Mouse (Mus musculus) layer of hippocampus, postnatal 36 days (tissue): Measurements from ENCODE around the gene Ankrd31. TPM values are rescaled to one million over a fixed set of nuclear protein-coding genes. Genes with fewer than 3 reads are reported as not detected.

ENCODE experiments used
- DNase-seq, 2 experiments: peaks; one replicate each; pipeline ENCODE4 v3.0.0; 2022
- total RNA-seq, 2 experiments: library from RNA; stranded (reverse); gene quantifications; 2 replicates each; pipeline ENCODE4 v1.2.3; 2021

Gene Ankrd31
- total RNA-seq, 2 experiments from 2014 or later, result 0.66 to 0.97 TPM

- DNase-seq, result peak; percentile 19 to 40
Observed at GRCm38 (mm10) chr13:96943571-96943970, 195.5 kb downstream of the Ankrd31 start.

- DNase-seq, result no peak
Observed at GRCm38 (mm10) chr13:96945748-96946147, 197.7 kb downstream of the Ankrd31 start.

- DNase-seq, result no peak
Observed at GRCm38 (mm10) chr13:96947722-96948121, 199.7 kb downstream of the Ankrd31 start.

DNA sequence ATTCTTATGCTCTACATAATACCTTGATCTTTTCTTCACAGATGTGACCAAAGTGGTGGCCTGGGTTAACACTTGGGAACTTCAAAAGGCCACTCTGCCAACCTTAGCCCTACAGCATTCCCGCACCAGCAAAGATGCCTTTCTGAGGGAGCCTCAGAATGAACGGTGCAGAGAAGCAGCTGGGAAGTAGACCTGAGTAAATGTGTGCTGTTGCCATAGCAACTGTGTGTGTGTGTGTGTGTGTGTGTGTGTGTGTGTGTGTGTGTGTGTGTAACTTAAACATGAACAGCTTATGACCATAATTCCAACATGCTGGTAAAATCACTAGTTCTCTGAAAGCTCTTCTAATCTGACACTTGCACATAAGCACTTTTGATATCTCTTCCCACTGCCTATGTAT is 203.8 kb downstream of the Ankrd31 start:
- no peak for DNase-seq

DNA sequence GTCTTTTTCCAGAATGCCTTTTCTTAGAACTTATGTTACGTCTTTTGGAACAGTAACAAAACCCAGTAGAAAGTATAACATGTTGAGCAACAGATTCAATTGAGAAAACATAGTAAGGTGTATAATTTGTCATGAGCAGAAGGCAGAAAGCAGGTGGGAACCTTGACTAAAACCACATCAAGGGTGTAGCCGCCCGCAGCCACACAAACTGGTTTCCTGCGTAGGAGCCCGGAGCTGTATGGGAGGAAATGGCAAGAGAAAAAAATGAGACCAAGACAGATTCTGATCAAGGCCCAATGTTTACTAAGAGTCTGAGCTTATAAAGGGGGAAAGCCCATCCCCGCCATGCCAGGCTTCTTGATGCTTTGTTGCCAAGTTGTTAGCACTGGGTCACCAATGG is 208.4 kb downstream of the Ankrd31 start:
- DNase-seq, result no peak

Other genes with a start within 250 kb of the Ankrd31 start
- 10 to 100 TPM; 11.7 to 12.2 TPM for gene Polk, start 205.7 kb upstream of the Ankrd31 start, total RNA-seq
- 10 to 100 TPM; 70.6 to 71.3 TPM for gene Col4a3bp, start 205.7 kb upstream of the Ankrd31 start, total RNA-seq
- gene Hmgcr, start 77.3 kb upstream of the Ankrd31 start, total RNA-seq, result 100 to 1,000 TPM; 105 to 120 TPM
- 1 to 10 TPM; 2.0 to 2.3 TPM for gene Gcnt4, start 176.4 kb downstream of the Ankrd31 start, total RNA-seq